Mouse (Mus musculus): ENCODE results near the gene Coq7.

DNA sequence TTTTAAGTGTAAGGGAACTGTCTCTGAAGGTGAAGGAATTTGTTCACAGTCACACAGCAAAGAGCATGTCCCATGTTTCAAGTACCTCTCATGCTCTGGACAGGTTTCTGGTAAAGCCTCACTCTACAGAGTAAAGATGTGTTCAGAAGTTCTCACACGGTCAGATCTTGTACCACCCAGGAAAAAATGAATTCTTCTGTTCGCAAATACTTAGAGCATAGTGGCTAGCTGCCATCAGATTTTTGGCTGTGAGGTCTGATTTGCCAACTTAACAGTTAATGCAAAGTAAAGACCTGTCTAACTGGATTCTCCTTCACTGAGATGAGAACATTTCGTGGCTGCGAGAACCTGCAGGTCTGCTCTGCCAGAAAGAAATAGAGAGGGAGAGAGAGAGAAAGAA lies 1.9 kb upstream of the Coq7 start:
- TF ChIP-seq POLR2A (IDR thresholded peaks at IDR 0.05; ENCODE audit: insufficient read length, low read depth) (no peak), MYOG (IDR thresholded peaks at IDR 0.05; ENCODE audit: control insufficient read depth in 1 of 3, insufficient read depth in 1 of 3, insufficient read length in 2 of 3, low read depth in 2 of 3) (no peak), MAX (IDR thresholded peaks at IDR 0.05; ENCODE audit: low read depth) (no peak), MYOD1 (IDR thresholded peaks at IDR 0.05; ENCODE audit: control insufficient read depth in 1 of 3, insufficient read length in 2 of 3, low read depth in 2 of 3) (no peak), TCF12 (IDR thresholded peaks at IDR 0.05; ENCODE audit: insufficient read depth, poor library complexity, severe bottlenecking) (no peak), SRF (IDR thresholded peaks at IDR 0.05; ENCODE audit: control insufficient read depth, insufficient read length, low read depth) (no peak), E2F4 (IDR thresholded peaks at IDR 0.05; ENCODE audit: insufficient read depth) (no peak), POLR2AphosphoS2 (IDR thresholded peaks at IDR 0.05; ENCODE audit: insufficient read length, low read depth) (no peak), USF1 (IDR thresholded peaks at IDR 0.05; ENCODE audit: low read depth) (no peak), CEBPB (IDR thresholded peaks at IDR 0.05; ENCODE audit: insufficient read depth, poor library complexity, severe bottlenecking) (no peak), REST (IDR thresholded peaks at IDR 0.05; ENCODE audit: insufficient read depth, insufficient read length) (no peak), TCF3 (IDR thresholded peaks at IDR 0.05; ENCODE audit: insufficient read length, low read depth) (no peak)
